In the genomic region with DNA sequence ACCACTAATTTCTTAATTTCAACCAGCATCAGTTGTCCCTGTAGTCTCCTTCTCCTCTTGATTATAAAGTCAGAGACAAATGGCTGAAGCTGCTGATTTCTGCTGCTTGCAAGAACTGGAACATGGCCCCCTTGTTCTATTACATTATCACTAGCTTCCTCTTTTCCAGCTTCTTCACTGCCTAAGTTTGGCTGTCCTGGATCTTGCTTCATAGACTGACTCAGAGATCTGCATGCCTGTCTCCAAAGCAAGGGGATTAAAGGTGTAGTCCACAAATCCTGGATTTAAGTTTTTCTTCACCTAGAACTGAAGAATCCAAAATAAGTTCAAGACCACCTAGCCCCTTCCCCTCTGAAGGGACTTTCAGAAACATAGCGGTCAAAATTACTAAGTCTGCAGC, we compare ENCODE assay signal across 28 mouse cellular contexts.
"Had no signal": no experiment of that assay in that cellular context is flagged by ENCODE, and none has a peak within 500 bp of the region (broad histone marks: within the 10 kb centered on the region; RNA-seq: fewer than 3 reads in every experiment).

No protein-coding gene starts in this region.

- H3K4me3 ChIP-seq: gastrocnemius, adult 2 months; heart, adult 2 months; heart, embryonic 13.5 days; heart, embryonic 15.5 days; hindbrain, embryonic 13.5 days; hindbrain, embryonic 15.5 days; kidney, embryonic 15.5 days; limb, embryonic 10.5 days; limb, embryonic 12.5 days; liver, embryonic 13.5 days had no signal

- H3K9me3 ChIP-seq: heart, embryonic 13.5 days; heart, embryonic 15.5 days; hindbrain, embryonic 13.5 days; hindbrain, embryonic 15.5 days; limb, embryonic 10.5 days; limb, embryonic 12.5 days; liver, embryonic 13.5 days had no signal

- DNase-seq: gastrocnemius, adult 2 months; gastrocnemius, postnatal 10 days; gastrocnemius, postnatal 25 days; heart, adult 11 months; heart, adult 2 months; heart, postnatal 14 days; heart, postnatal 36 days; kidney, adult 11 months; kidney, adult 2 months; kidney, adult 9 months; kidney, postnatal 14 days; kidney, postnatal 36 days; layer of hippocampus, adult 9-11 months; layer of hippocampus, postnatal 36 days; liver; liver, embryonic 13.5 days had no signal

- ATAC-seq: hindbrain, postnatal 0 days; intestine, embryonic 16.5 days had no signal

- H3K27ac ChIP-seq: gastrocnemius, adult 2 months; heart, adult 2 months; heart, embryonic 13.5 days; heart, embryonic 15.5 days; hindbrain, embryonic 13.5 days; hindbrain, embryonic 15.5 days; hindbrain, postnatal 0 days; kidney, embryonic 15.5 days; kidney, postnatal 0 days; limb, embryonic 10.5 days; limb, embryonic 12.5 days; liver, embryonic 13.5 days had no signal

- H3K9ac ChIP-seq: heart, embryonic 13.5 days; heart, embryonic 15.5 days; hindbrain, embryonic 13.5 days; hindbrain, embryonic 15.5 days; kidney, embryonic 15.5 days; limb, embryonic 12.5 days; liver, embryonic 13.5 days had no signal

- H3K4me2 ChIP-seq: heart, embryonic 11.5 days; heart, embryonic 13.5 days; heart, embryonic 15.5 days; hindbrain, embryonic 13.5 days; hindbrain, embryonic 15.5 days; kidney, embryonic 15.5 days; limb, embryonic 12.5 days; liver, embryonic 11.5 days; liver, embryonic 13.5 days had no signal

- H3K27me3 ChIP-seq: heart, embryonic 13.5 days; heart, embryonic 15.5 days; hindbrain, embryonic 13.5 days; hindbrain, embryonic 15.5 days; kidney, embryonic 15.5 days; limb, embryonic 12.5 days; liver, embryonic 13.5 days had no signal

- H3K4me1 ChIP-seq: heart, embryonic 13.5 days; heart, embryonic 15.5 days; hindbrain, embryonic 13.5 days; hindbrain, embryonic 15.5 days; limb, embryonic 10.5 days; limb, embryonic 12.5 days; liver, embryonic 13.5 days had no signal

- H3K36me3 ChIP-seq: heart, embryonic 13.5 days; heart, embryonic 15.5 days; hindbrain, embryonic 13.5 days; hindbrain, embryonic 15.5 days; kidney, embryonic 15.5 days; limb, embryonic 10.5 days; limb, embryonic 12.5 days; liver, embryonic 13.5 days had no signal
